Mouse (Mus musculus) urinary bladder, postnatal 25 days (tissue): ENCODE results near the gene Gm9972.

Experiments used
- DNase-seq: peaks from one replicate; pipeline ENCODE4 v3.0.0; 2022; ENCODE audit warnings: low spot score

The Gm9972 gene

DNA sequence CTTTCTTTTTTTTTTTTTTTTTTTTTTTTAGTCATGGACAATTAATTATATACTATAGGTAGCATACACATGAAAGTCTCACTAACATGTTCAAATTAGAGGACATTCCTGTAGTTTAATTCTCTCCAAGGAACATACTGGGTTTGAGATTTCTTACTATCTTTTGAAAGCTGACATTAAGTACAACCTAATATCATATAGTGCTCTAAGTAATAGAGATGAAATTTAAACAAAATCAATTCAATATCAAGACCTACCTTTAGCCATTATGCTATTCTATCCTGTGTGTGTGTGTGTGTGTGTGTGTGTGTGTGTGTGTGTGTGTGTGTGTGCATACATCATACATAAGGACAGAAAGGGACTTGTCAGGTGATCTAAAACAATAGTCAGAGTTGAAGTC lies at the start of gene Gm9972:
Gene Gm9972 (plus strand): TSS at position 301 of the 400 bp plus-strand sequence.
- DNase-seq: no peak

DNA sequence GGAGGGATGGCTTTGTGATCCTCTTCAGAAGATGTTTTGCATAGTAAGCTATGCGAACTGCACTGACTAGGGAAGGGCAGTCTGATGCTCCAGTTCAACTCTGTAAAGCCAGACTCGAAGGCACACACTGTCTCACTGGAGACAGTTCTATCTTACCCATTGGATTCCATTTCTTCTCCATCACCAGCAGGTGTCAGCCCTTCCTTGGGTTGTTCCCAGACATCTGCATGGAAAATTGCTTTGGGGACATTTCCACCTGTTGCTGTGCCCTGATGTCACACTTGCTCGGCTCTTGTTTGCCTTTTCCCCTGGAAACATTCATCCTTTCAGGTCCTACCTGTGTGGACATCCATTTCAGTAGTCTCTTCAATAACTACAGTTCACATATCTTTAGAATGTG lies 36.4 kb upstream of the Gm9972 start:
- no peak for DNase-seq

DNA sequence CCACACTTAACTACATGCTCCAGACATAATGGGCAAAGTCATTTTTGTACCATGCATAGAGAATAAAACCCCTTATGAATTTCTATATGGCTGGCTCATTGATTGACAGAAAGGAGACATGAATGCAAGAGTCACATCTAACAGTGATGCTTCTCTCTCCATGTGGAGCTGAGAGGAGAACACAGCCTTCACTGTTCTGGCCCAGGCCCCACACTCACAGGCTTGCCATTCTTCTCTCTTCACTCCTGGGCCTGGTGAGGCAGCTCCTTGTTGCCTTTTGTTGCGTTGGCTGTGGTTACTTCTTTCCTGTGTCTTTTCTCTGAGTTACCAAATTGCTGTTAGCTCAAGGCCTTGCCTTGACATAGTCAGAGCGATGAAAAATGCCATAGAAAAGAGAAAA lies 23.6 kb upstream of the Gm9972 start:
- no peak for DNase-seq

DNA sequence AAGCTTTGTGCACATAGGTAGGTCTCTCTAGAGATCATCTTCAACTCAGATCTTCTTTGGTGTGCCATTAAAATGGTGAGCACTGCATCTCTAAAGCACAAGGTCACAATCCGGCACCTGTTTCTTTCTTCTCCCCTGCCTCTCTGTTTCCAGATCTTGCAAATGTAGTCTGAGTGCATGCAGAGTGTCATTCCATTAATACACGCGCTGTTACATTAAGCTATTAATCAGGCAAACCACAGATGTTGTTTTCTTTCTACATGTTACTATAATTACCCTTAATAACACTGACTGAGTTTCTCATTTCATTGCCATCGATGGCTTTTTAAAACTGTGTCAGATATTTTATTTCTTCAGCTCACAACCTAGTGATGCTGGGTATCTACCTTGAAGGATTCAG lies 22.6 kb upstream of the Gm9972 start:
- no peak for DNase-seq

DNA sequence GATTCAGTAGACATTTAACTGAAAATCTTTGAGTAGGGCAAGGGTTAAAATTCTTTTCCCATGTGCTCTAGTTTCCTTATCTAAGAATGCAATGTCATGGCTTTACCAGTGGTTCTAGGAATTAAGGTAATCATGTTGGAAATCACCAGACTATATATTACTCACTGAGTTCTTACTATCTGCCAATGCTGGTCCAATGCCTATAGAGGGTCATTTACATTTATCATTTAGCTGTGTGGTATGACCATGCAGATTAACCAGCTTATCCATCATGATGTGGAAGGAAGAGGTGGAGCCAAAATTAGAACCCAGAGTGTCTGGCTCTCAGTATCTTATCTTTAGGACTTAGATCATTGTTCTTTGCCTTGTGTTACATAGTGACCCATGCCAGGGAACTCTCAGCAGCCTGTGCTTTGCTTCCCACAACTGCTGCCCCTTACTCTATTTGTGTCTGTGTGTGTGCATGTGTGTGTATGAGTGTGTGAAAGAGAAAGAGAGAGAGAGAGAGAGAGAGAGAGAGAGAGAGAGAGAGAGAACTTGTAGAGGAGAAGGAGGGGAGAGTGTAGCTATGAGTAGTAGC lies 12.3 kb upstream of the Gm9972 start:
- no peak for DNase-seq

DNA sequence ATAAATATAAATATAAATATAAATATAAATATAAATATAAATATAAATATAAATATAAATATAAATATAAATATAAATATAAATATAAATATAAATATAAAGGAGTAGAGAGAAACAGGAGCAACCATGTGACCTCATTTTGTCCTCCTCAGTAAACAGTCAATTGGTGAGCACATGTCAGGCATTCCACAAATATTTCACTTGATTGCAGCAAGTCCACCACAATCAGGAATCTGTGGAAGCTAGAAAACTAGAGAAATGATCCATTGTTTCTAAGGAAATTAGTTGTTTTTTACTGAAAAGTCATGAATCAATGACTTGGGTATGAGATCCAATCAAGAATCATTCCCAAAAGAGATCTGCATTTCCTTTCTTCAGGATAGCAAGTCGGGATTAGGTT lies 5.7 kb upstream of the Gm9972 start:
- no peak for DNase-seq

DNA sequence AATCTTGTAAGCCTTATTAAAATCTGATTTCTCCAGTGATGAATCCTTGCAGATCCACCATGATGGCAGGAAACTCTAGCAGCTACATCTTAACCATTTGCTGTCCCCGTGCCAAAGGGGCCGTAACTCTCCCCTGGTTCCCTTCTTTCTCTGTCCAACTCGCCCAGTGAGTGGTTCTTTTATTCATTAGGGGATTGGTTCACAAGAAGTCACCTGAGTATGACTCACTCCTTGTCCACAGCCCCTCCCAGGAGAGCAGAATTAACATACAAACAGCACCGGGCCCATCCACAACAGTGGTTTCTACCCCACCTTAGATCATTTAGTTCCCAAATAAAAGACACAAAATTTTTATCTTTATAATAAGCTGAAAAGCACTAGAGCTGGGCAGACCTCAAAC lies 3.4 kb upstream of the Gm9972 start:
- DNase-seq: no peak

DNA sequence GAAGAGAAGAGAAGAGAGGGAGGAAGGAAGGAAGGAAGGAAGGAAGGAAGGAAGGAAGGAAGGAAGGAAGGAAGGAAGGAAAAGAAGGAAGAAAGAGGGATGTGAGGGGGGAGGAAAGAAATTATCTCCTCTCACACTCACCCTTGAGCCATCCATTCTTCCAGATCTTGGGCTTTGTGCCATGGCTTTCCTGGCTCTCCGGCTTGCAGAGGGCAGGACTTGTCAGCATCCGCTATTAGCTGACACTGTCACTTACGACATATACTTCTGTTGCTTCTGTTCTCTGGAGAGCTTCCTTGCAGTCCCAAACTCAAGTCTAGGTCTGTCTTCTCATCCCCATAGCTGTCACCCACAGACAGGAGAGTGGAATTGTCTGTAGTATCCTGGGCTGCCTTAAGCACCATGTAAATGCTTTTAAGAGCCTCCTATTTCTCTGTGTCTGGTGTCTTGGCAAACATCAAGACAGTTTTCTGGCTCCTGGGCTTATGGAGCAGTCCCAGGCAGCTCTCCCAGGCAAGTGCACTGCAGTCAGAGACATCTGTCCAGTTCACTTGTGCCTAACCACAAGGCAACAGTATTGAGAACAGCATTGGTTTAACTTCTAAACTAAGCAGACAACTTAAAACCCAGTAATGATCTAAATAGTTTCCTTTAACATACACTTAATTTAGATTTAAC lies 10.5 kb downstream of the Gm9972 start:
- DNase-seq: no peak

DNA sequence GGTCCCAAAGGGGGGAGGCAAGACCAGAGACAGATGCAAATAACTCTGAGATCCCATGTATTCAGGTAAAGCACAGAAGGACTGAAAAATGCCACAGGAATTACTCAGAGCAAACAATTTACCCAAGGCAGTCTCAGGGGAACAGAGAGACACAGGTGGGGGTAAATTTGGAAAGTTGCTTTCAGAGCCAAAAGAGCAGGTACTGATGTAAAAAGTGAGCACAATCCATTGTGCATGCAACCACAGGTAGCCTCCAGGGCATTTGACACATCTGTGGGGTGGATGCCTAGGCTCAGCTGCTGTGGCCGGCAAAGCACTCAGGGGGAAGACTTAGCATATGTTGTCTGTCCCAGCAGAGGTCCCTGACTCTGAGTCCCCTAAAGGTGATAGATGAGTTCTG lies 13.8 kb downstream of the Gm9972 start:
- DNase-seq: no peak

DNA sequence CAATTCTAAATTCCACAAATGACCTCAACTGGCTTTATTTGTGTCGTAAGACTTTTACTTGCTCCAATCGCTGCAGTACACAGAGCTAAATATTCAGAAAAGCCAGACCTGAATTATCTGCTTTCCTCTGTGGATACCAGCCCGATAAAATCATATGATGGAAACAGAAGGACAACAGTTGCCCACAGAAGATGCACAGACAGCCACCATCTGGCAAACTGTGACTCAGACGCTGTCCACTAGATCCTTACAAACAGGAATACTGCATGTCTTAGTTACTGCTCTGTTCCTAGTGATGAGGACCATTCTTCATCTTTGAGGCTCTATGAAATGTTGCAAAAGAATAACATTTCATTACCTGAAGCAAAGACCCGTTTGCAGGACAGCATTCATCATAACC lies 19.4 kb downstream of the Gm9972 start:
- DNase-seq: no peak

DNA sequence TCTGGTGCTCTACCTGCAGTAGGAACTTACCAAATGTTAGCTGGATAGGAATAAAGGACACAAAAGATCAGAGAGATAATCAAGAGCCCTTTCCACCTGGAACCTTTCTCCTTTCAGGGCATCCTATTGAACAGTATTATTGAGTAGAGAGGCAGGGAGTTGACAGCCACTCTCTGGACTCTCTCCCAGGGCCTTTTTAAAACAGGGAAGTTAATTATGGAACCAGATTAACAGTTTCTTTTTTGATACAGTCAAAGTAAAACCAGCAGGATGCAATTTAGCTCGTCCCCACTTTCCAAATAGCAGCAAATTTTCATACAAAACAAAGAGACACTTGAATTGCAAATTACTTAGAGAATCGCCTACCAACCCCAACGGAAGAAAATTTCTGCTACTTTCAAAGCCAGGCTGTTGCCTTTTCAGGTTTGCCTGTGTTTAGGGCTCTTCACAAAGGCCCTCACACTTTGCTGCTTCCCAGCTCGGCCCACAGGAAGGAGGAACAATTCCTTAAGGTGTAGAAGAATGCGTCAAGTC lies 24.0 kb downstream of the Gm9972 start:
- no peak for DNase-seq

DNA sequence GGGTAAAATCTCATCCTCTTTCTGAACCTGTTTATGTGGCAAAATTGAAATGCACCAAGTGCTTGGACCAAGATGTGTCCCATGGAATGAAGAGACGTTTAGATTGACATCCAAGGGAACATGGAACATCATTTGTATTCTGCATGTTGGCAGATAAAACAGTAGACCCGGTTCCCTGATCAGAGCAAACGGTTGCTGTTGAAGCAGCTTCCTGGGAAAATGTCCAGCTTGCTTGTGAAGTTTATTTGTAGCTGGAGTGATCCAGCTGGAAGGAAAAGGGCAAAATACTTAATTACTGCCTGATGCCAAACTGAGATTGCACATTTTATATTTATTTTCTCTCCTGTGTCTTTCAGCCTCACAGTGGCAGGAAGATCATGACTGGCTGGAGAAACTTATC lies 26.7 kb downstream of the Gm9972 start:
- DNase-seq: no peak

DNA sequence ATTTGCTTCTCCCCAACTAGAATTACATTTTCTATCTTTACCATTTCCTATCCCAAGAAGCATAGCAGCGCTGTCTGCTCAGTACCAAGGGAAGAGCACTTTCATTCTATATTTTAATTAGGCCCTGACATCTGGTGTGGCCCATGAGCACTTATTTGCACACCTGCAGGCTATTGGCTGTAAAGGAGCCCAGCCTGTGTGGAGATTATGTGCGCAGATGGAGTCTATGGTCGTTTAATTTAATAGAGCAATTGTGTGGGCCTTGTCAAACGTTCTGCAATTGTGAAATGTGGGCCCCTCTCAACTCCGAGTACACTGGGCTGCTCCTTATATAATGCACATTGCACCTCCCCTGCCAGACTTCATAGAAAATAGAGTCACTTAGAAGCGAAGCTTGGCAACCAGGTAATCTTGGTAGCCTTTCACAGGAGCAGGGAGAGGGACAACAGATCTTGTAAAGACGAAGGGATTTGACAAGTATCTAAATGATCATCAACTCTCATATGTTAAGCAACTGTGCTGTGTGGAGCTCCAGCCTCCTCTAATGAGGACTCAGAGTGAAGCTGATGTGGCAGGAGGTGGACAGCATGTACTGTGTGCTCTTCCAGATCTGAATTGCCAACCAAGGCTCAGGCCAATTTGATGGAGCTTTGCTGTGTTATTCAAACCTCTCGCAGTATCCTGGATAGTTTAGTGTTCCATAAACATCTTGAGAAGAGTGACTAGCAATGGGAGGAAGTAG lies 50.9 kb downstream of the Gm9972 start:
- DNase-seq: no peak
